Mouse (Mus musculus) cerebellum, adult 2 months (tissue): ENCODE results near the gene Lyzl6.

Experiments
- CTCF ChIP-seq: fragments of 200-500 bp; IDR thresholded peaks from 2 replicates; pipeline ENCODE4 v1.5.1; 2011; ENCODE audit warnings: low read depth, mild to moderate bottlenecking, control low read depth, low read length, moderate library complexity, borderline replicate concordance; ENCODE audit not compliant: insufficient read depth
- POLR2A ChIP-seq: fragments of 200-500 bp; IDR thresholded peaks from 2 replicates; pipeline ENCODE4 v1.6.1; 2011; ENCODE audit warnings: low read length, control low read depth, borderline replicate concordance; ENCODE audit not compliant: insufficient read depth

- TF ChIP-seq POLR2A: no peak
- no peak for TF ChIP-seq CTCF
Measured at GRCm38 (mm10) chr11:103666181-103666906, 27.7 kb upstream of the Lyzl6 start.
